ENCODE assay signal across 33 mouse cellular contexts in the genomic region with DNA sequence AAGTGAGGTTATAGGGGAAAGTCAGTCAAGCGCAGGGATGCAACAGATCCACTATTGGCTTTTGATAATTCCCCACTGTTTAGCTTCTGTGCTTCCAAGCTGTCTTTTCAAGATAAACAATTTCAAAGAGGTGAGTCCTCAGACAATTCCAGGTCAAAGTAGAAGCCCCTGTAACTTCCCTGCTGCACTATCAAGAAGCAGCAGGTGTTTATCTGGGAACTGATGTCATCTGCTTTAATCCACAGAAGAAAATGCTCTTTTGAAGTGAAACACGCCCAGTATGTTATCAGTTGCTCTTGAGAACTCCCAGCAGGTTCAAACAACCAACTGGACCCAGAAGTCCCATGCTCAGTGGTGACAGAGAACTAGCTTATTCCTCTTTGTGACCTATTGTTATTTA.
"Had no signal": no experiment of that assay in that cellular context is flagged by ENCODE, and none has a peak within 500 bp of the region (broad histone marks: within the 10 kb centered on the region; RNA-seq: fewer than 3 reads in every experiment).

No protein-coding gene starts in this region.

- H3K27me3 ChIP-seq: heart, embryonic 12.5 days; heart, embryonic 13.5 days; heart, embryonic 15.5 days; hindbrain, embryonic 12.5 days; hindbrain, embryonic 13.5 days; hindbrain, embryonic 15.5 days; kidney, embryonic 15.5 days had no signal

- H3K9ac ChIP-seq: heart, embryonic 12.5 days; heart, embryonic 13.5 days; heart, embryonic 15.5 days; hindbrain, embryonic 12.5 days; hindbrain, embryonic 13.5 days; hindbrain, embryonic 14.5 days; hindbrain, embryonic 15.5 days; kidney, embryonic 15.5 days had no signal

- H3K9me3 ChIP-seq: heart, embryonic 10.5 days; heart, embryonic 12.5 days; heart, embryonic 13.5 days; heart, embryonic 15.5 days; hindbrain, embryonic 10.5 days; hindbrain, embryonic 12.5 days; hindbrain, embryonic 13.5 days; hindbrain, embryonic 15.5 days; kidney, embryonic 15.5 days had no signal

- DNase-seq: heart, postnatal 10 days; heart, postnatal 14 days; heart, postnatal 36 days; heart, postnatal 4 days; kidney, adult 11 months; kidney, adult 18-20 months; kidney, adult 2 months; kidney, adult 8-10 months; kidney, adult 9 months; kidney, postnatal 10 days; kidney, postnatal 14 days; kidney, postnatal 25 days; kidney, postnatal 36 days; kidney, postnatal 4 days; layer of hippocampus, adult 9-11 months; layer of hippocampus, postnatal 36 days had no signal

- H3K27ac ChIP-seq: heart, embryonic 10.5 days; heart, embryonic 13.5 days; heart, embryonic 15.5 days; hindbrain, embryonic 10.5 days; hindbrain, embryonic 12.5 days; hindbrain, embryonic 13.5 days; hindbrain, embryonic 14.5 days; hindbrain, embryonic 15.5 days; hindbrain, postnatal 0 days; kidney, embryonic 15.5 days; kidney, postnatal 0 days; layer of hippocampus, adult 2 months; left cerebral cortex, adult 2 months had no signal

- H3K4me2 ChIP-seq: heart, embryonic 11.5 days; heart, embryonic 12.5 days; heart, embryonic 13.5 days; heart, embryonic 15.5 days; hindbrain, embryonic 12.5 days; hindbrain, embryonic 13.5 days; hindbrain, embryonic 14.5 days; hindbrain, embryonic 15.5 days; kidney, embryonic 15.5 days had no signal

- ATAC-seq: hindbrain, embryonic 16.5 days; hindbrain, postnatal 0 days; inflammation-experienced regulatory T-cells, adult 6 months had no signal

- H3K4me1 ChIP-seq: heart, embryonic 10.5 days; heart, embryonic 12.5 days; heart, embryonic 13.5 days; heart, embryonic 15.5 days; hindbrain, embryonic 10.5 days; hindbrain, embryonic 12.5 days; hindbrain, embryonic 13.5 days; hindbrain, embryonic 15.5 days; kidney, embryonic 15.5 days had no signal

- H3K4me3 ChIP-seq: heart, embryonic 10.5 days; heart, embryonic 12.5 days; heart, embryonic 13.5 days; heart, embryonic 15.5 days; hindbrain, embryonic 10.5 days; hindbrain, embryonic 12.5 days; hindbrain, embryonic 13.5 days; hindbrain, embryonic 15.5 days; kidney, embryonic 15.5 days; layer of hippocampus, adult 2 months; left cerebral cortex, adult 2 months had no signal

- H3K36me3 ChIP-seq: heart, embryonic 10.5 days; heart, embryonic 12.5 days; heart, embryonic 13.5 days; heart, embryonic 15.5 days; hindbrain, embryonic 10.5 days; hindbrain, embryonic 12.5 days; hindbrain, embryonic 13.5 days; hindbrain, embryonic 15.5 days; kidney, embryonic 15.5 days had no signal
